Mouse (Mus musculus) mouse embryonic stem cell (cell line): Measurements from ENCODE around the gene Dnajc22.

Experiments used
- in situ Hi-C, 2 experiments: fragments of 300-500 bp; cut with MboI; formaldehyde crosslinking; loops; 1 replicate in 1 of 2; 3 replicates in 1 of 2; pipeline ENCODE4 v1.14.3; 2019 to 2020; ENCODE audit warnings: low sequenced_read_pairs in 2 of 2, low pct_unique_long_range_greater_than_20kb in 1 of 2, mixed read lengths in 1 of 2; ENCODE audit not compliant: unreplicated experiment in 1 of 2

Dnajc22 gene

DNA sequence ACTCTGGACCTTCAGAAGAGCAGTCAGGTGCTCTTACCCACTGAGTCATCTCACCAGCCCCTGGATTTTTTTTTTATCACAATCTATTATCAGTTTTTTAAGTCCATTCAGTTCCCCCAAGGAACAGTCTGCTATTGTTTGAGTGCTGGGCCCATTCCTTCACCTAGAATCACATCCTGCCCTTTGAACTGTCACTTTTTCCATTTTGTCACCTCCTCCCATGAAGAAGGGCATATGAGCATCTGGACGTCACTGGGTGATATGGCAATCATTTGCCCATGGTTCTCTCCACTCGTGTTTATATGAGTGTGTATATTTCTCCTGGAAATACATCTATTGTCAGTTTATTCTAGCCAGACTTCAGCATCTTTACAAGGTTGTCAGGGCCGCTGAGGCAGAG, 14.9 kb downstream of the Dnajc22 start:
- in situ Hi-C loops = no loop called here

DNA sequence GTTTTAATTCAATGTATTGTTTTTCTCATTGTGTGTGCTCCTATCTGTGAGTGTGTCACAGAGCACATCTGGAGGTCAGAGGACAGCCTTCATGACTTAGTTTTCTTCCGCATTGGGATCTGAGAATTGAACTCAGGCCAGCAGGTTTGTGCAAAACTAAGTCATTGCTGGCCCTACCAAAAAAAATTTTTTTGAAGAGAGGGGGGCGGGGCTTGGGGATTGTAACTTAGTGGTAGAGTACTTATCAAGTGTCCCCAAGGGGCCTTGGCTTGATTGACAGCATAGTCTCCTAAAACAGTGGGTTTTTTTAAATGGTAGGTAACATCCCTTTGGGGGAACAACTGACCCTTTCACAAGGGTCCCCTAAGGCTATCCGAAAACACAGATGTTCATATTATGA, 18.2 kb downstream of the Dnajc22 start:
- in situ Hi-C loops = no loop called here

DNA sequence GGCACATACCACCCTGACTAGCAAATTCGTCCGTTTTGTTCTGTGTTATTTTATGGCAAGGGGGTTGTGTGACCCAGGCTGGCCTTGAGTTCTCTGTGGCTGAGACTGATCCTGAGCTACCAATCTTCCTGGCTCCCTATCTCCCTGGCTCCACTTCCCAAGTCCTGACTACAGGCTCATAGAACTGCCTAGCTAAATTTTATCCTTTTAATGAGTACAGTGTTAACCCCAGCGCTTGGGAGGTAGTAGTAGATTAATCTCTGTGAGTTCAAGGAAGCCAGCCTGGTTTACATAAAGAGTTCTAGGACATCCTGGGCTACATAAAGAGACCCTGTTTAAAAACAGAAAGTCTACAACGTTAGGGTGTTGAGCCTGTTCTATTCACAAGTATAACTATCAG, 18.8 kb downstream of the Dnajc22 start:
- in situ Hi-C loops = no loop called here

GRCm38 (mm10) chr15:99112843-99113395, 19.9 kb downstream of the Dnajc22 start:
- in situ Hi-C loops = no loop called here

DNA sequence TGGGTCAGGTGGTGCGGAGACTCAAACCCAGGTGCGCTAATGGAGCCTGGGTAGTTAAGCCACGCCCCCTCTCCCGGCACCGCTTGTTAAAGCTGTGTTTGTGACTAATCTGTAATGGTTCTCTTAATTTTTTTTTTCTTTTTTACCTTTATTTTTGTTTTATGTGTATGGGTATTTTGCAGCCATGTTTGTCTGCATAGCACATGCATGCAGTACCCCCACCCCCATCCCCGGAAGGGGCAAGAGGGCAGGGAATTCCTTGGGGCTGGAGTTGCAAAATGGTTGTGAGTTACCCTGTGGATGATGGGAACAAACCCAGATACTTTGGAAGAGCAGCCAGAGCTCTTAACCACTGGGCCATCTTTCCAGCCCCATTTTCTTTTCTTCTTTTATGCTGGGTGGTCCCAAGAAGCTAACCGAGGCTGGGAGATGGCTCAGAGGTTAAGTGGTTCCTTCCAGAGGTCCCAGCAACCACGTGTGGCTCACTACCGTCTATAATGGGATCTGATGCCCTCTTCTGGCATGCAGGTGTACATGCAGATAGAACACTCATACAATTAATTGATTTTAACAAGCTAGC, 20.5 kb downstream of the Dnajc22 start:
- in situ Hi-C loops = no loop called here

GRCm38 (mm10) chr15:99114312-99115064, 21.5 kb downstream of the Dnajc22 start:
- in situ Hi-C loops = no loop called here

- in situ Hi-C loops = no loop called here
These were observed 22.1 kb downstream of the Dnajc22 start for GRCm38 (mm10) chr15:99115065-99115423.

- in situ Hi-C loops = no loop called here
These were observed 23.6 kb downstream of the Dnajc22 start for GRCm38 (mm10) chr15:99116539-99116938.

DNA sequence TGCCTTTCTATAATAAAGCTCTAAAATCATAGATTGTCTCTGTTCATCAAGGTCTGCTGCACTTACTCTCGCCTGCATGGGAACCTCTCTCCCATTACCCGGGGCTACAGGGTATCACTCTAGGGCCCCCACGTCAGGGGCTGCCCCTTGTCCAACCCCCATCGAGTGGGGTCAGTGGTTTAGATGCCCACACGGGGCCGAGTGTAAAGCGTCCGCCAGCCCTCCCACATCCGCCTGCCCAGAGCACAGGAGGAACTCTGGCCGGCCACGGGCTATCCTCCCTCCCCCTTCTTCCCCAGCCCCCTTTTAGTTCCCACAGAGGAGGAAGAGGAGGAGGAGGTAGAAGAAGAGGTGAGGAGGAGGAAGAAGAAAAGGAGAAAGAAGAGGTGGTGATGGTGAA, 27.8 kb downstream of the Dnajc22 start:
- in situ Hi-C loops = no loop called here

GRCm38 (mm10) chr15:99122642-99123041, 29.7 kb downstream of the Dnajc22 start:
- in situ Hi-C loops = no loop called here

- in situ Hi-C loops = no loop called here
These were observed 32.7 kb downstream of the Dnajc22 start, which contains the start of gene Spats2 for GRCm38 (mm10) chr15:99125711-99126080. TSS of gene Spats2 (plus strand) at chr15:99125916.

- in situ Hi-C loops = no loop called here
These were observed 33.3 kb downstream of the Dnajc22 start for GRCm38 (mm10) chr15:99126081-99126815.

- in situ Hi-C loops = no loop called here
These were observed 33.9 kb downstream of the Dnajc22 start for GRCm38 (mm10) chr15:99126816-99127365.

- in situ Hi-C loops = no loop called here
These were observed 35.0 kb downstream of the Dnajc22 start for GRCm38 (mm10) chr15:99127851-99128522.

GRCm38 (mm10) chr15:99129441-99129840, 36.5 kb downstream of the Dnajc22 start:
- in situ Hi-C loops = no loop called here

- in situ Hi-C loops = no loop called here
These were observed 37.3 kb downstream of the Dnajc22 start for GRCm38 (mm10) chr15:99129956-99130910.

GRCm38 (mm10) chr15:99138389-99138788, 45.4 kb downstream of the Dnajc22 start:
- in situ Hi-C loops = no loop called here

DNA sequence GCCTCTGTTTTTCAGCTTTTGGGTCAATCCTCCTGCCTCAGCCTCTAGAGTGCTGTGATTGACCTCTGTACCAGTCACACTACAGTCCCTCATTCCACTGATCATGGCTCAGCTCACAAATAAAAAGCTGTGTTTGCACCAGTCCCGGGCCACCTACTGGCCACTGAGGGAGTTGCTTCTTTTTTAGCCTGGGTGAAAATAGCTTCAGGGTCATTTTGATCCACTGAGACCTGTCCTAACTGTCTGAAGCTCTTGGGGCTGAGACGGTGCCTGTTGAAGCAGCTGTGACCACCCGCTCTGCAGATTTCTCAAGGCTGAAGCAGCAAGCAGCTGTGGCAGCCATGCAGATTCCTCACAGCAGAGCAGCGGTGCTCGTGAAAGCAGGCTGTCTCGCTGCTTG, 46.7 kb downstream of the Dnajc22 start:
- in situ Hi-C loops = no loop called here
